Mouse (Mus musculus): ENCODE data around the gene Aggf1. TPM values are rescaled to one million over a fixed set of nuclear protein-coding genes. Genes with fewer than 3 reads are reported as not detected.

The Aggf1 gene
- total and polyA plus RNA-seq, 2 experiments from 2014 or later: 16.6 to 17.9 TPM

DNA sequence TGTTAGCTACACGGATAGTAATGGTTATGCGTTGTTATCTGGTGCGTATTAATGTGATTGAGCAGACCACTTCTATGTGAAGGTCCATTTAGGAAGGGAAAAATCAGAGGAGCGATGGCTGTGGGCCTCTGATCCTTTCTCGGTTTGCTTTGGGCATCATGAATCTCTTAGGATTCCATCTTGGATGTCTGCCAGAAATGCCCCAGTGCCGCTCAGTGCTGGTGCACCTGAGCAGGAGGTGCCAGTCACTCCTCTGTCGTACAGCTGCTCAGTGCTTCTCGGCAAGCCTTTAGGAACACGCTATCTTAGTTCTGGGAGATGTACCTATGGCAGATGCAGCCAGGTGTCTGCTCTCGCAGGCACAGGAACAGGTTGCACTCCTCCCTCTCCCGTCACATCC, 46.4 kb downstream of the Aggf1 start:
- Histone ChIP-seq H3K4me2 (ENCODE audit: low read depth, low read length) (no peak overlapping the region), H3K4me3 (ENCODE audit: low read depth, low read length) (no peak overlapping the region), H3K36me3 (replicated peaks; ENCODE audit: control insufficient read depth, insufficient read depth, low read length) (no peaks in the 10 kb centered on the region), H3K27ac (ENCODE audit: low read depth) (no peak overlapping the region), H3K27me3 (ENCODE audit: control insufficient read depth, insufficient read depth, low read length) (no peaks in the 10 kb centered on the region), H3K4me1 (ENCODE audit: control insufficient read depth, insufficient read depth) (peaks cover 28% of the 10 kb centered on the region), H3K9me3 (replicated peaks; ENCODE audit: control insufficient read depth, low read length) (peaks cover 4% of the 10 kb centered on the region; the same call in 1 of the 2 replicates), H3K9ac (replicated peaks; ENCODE audit: low read depth, low read length) (no peak overlapping the region)
- DNase-seq (ENCODE audit: low spot score) (no peak), ATAC-seq (ENCODE audit: insufficient read depth, low read depth) (no peak)
- TF ChIP-seq EP300 (IDR thresholded peaks at IDR 0.05; ENCODE audit: low read depth): no peak
- TF ChIP-seq CTCF (IDR thresholded peaks at IDR 0.05; ENCODE audit: low read depth): no peak
- WGBS: 72% methylated on average over 11 of the region's 11 CpGs

DNA sequence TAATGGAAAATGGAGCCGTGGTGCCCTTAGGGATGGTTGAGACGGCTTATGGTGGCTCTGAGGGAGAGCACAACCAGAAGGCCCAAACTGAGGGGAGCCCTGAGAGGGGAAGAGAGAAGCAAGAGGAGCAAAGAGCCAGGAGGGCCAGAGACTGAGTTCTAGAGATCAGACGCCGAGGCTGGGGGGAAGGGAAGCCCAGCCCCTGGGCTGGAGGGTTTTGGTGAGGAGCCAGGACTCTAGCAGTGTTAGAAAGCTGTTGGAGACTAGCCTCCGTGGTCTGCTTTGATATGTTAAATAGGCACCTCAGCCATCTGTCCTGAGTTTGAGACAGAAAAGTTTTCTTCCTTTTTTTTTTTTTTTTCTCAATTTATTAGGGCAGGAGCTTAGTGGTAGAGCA, 47.8 kb downstream of the Aggf1 start:
- Histone ChIP-seq H3K27me3 (ENCODE audit: control insufficient read depth, insufficient read depth, low read length) (no peaks in the 10 kb centered on the region), H3K9ac (replicated peaks; ENCODE audit: low read depth, low read length) (peak overlapping the region; percentile 99; the same call in 1 of the 2 replicates), H3K4me2 (ENCODE audit: low read depth, low read length) (peak overlapping the region; percentile 80), H3K9me3 (replicated peaks; ENCODE audit: control insufficient read depth, low read length) (no peaks in the 10 kb centered on the region), H3K27ac (ENCODE audit: low read depth) (0 out of 2 replicates have a peak overlapping the region, but pooled peaks have one; percentile 28), H3K36me3 (replicated peaks; ENCODE audit: control insufficient read depth, insufficient read depth, low read length) (no peaks in the 10 kb centered on the region), H3K4me1 (ENCODE audit: control insufficient read depth, insufficient read depth) (peaks cover 28% of the 10 kb centered on the region), H3K4me3 (ENCODE audit: low read depth, low read length) (peak overlapping the region; percentile 93)
- 7% methylated on average over 5 of the region's 5 CpGs for WGBS
- TF ChIP-seq CTCF (IDR thresholded peaks at IDR 0.05; ENCODE audit: low read depth): no peak
- no peak for TF ChIP-seq EP300 (IDR thresholded peaks at IDR 0.05; ENCODE audit: low read depth)
- ATAC-seq (ENCODE audit: insufficient read depth, low read depth) (no peak), DNase-seq (ENCODE audit: low spot score) (peak; percentile 51)

DNA sequence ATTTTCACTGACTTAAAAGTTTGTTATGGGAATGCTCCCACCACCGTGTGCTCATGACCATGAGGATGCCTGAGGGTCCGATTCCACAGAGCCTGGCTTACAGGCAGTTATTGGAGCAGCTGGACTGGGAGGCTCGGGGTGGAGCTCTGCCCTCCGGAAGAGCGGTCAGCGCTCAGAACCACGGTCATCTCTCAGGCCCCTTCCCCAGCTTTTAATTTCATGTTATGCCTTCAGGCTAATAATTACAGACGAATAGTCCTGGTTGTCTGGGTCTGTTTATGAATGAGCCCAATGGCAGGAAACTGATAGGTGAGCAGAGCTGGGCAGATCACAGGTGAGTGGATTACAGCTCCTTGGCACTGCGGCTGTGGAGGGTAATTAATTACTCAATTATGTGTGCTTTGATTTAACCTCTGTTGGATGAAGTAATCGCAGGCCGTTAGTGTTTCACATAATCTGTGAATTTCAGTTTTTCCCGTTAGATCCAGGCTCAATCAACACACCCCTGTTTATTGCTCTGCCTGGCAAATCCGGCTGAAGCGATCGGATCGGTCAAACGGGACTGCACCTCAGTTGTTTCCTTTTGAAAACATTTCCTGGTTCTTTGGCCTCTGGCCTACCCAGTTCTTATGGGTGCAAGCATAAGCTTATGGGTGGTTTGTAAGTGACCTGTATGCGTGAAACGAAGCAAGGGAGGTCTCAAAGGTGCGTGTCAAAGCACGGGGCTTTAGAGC, 48.4 kb downstream of the Aggf1 start:
- H3K4me3 ChIP-seq (ENCODE audit: low read depth, low read length): peak overlapping the region; percentile 93
- H3K9ac ChIP-seq (replicated peaks; ENCODE audit: low read depth, low read length): peak overlapping the region; percentile 99; the same call in 1 of the 2 replicates
- WGBS: 22% methylated on average over 21 of the region's 21 CpGs
- H3K27ac ChIP-seq (ENCODE audit: low read depth): peak overlapping the region; percentile 98
- no peaks in the 10 kb centered on the region for H3K27me3 ChIP-seq (ENCODE audit: control insufficient read depth, insufficient read depth, low read length)
- TF ChIP-seq EP300 (IDR thresholded peaks at IDR 0.05; ENCODE audit: low read depth): no peak
- no peak for TF ChIP-seq CTCF (IDR thresholded peaks at IDR 0.05; ENCODE audit: low read depth)
- no peaks in the 10 kb centered on the region for H3K9me3 ChIP-seq (replicated peaks; ENCODE audit: control insufficient read depth, low read length)
- no peaks in the 10 kb centered on the region for H3K36me3 ChIP-seq (replicated peaks; ENCODE audit: control insufficient read depth, insufficient read depth, low read length)
- peak; percentile 30 for DNase-seq (ENCODE audit: low spot score)
- peak overlapping the region; percentile 80 for H3K4me2 ChIP-seq (ENCODE audit: low read depth, low read length)
- ATAC-seq (ENCODE audit: insufficient read depth, low read depth): no peak
- peaks cover 28% of the 10 kb centered on the region for H3K4me1 ChIP-seq (ENCODE audit: control insufficient read depth, insufficient read depth)

DNA sequence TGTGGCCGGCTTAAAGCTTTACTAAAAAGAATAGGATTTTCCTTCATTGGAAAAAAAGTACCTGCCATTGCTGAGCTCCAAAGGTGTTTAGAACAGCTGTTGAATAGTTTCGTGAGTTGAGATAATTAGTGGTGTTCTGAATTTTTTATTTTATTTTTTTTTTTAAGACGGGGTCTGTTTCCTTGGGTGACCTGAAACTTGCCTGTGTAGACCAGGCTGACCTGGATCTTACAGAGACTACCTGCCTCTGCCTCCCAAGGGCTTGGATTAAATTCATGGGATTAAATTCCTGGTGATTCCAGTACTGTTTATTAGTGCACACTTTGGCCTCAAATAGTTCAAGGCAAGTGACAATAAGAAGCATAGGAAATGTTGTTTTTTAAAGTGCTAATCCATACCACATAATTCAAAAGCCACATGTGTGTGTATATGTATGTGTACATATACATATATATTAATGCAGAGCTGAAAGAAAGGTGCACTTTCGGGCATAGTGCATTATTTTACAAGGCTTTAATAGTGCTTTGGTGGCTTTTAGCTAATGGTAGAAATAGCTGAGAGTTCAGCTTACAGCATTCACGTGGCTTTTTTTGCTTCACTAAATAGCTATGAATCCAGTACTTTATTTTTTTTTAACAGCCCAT, 49.1 kb downstream of the Aggf1 start:
- no peaks in the 10 kb centered on the region for H3K27me3 ChIP-seq (ENCODE audit: control insufficient read depth, insufficient read depth, low read length)
- no peaks in the 10 kb centered on the region for H3K36me3 ChIP-seq (replicated peaks; ENCODE audit: control insufficient read depth, insufficient read depth, low read length)
- H3K4me2 ChIP-seq (ENCODE audit: low read depth, low read length): peak overlapping the region; percentile 80
- peak overlapping the region; percentile 98 for H3K27ac ChIP-seq (ENCODE audit: low read depth)
- peaks cover 28% of the 10 kb centered on the region for H3K4me1 ChIP-seq (ENCODE audit: control insufficient read depth, insufficient read depth)
- ATAC-seq (ENCODE audit: insufficient read depth, low read depth): no peak
- 11% methylated on average over 5 of the region's 5 CpGs for WGBS
- peak overlapping the region; percentile 99 for H3K9ac ChIP-seq (replicated peaks; ENCODE audit: low read depth, low read length)
- H3K4me3 ChIP-seq (ENCODE audit: low read depth, low read length): peak overlapping the region; percentile 93
- H3K9me3 ChIP-seq (replicated peaks; ENCODE audit: control insufficient read depth, low read length): no peaks in the 10 kb centered on the region
- TF ChIP-seq EP300 (IDR thresholded peaks at IDR 0.05; ENCODE audit: low read depth): no peak
- no peak for TF ChIP-seq CTCF (IDR thresholded peaks at IDR 0.05; ENCODE audit: low read depth)
- no peak for DNase-seq (ENCODE audit: low spot score)

DNA sequence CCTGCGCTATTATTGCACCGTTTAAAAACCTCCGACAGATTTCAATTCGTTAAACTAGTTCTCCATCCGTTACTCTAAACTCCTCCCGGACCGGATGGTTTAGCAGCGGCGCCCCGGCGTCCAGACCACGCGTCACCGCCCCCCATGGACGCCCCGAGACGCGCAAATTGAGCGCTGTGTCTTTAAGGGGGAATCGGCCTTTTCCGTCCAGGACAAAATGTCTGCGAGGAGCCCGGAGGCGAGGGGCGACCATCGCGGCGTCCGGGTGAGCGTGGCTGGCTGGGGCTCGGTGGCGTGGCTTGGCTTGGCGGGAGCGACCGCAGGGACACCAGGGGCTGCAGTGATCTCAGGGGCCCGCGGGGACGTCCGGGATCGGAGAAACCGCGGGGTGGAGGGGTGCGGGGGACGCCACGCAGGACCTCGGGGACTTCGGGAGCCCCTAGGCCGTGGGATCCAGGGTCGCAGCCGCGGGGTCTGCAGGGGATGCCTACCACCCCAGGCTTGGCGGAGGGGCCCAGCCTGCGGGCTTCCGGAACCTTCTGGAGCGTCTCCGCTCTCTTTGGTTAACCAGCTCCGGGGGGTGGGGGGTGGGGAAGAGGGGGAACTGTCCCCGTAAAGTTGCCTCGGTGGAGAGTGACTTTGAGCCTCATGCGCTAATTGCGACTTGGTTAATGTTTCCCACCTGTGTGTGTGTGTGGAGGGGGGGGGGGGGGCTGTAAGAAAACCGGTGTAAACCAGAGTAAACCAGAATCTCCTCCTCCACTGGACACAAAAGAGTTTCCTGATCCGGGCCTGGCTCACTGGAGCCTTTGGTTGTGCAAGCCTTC, 49.9 kb downstream of the Aggf1 start:
- Histone ChIP-seq H3K4me1 (ENCODE audit: control insufficient read depth, insufficient read depth) (peaks cover 28% of the 10 kb centered on the region), H3K4me3 (ENCODE audit: low read depth, low read length) (peak overlapping the region; percentile 93), H3K9me3 (replicated peaks; ENCODE audit: control insufficient read depth, low read length) (no peaks in the 10 kb centered on the region), H3K27ac (ENCODE audit: low read depth) (peak overlapping the region; percentile 98), H3K4me2 (ENCODE audit: low read depth, low read length) (peak overlapping the region; percentile 80), H3K36me3 (replicated peaks; ENCODE audit: control insufficient read depth, insufficient read depth, low read length) (no peaks in the 10 kb centered on the region), H3K9ac (replicated peaks; ENCODE audit: low read depth, low read length) (peak overlapping the region; percentile 99), H3K27me3 (ENCODE audit: control insufficient read depth, insufficient read depth, low read length) (no peaks in the 10 kb centered on the region)
- TF ChIP-seq CTCF (IDR thresholded peaks at IDR 0.05; ENCODE audit: low read depth) (no peak), EP300 (IDR thresholded peaks at IDR 0.05; ENCODE audit: low read depth) (no peak)
- ATAC-seq (ENCODE audit: insufficient read depth, low read depth) (peak; percentile 73), DNase-seq (ENCODE audit: low spot score) (peak; percentile 80)
- under 1% methylated on average over 57 of the region's 63 CpGs for WGBS

Measured in heart, postnatal 0 days (tissue).